Mouse (Mus musculus) small intestine, adult 2 months (tissue): Measurements from ENCODE around the gene Ifna11. TPM values are rescaled to one million over a fixed set of nuclear protein-coding genes. Genes with fewer than 3 reads are reported as not detected.
"Not testable (repeated sequence)": the region's sequence is repeated elsewhere in the genome, so short reads cannot be mapped to it uniquely, and the experiment has no call there.

Source experiments
- H3K27ac ChIP-seq: fragments of 200-500 bp; 2 replicates; pipeline ENCODE4 v1.5.1; 2012; ENCODE audit warnings: low read depth, low read length, control low read depth, inconsistent platforms; ENCODE audit not compliant: insufficient read depth
- H3K27me3 ChIP-seq: fragments of 200-500 bp; 2 replicates; pipeline ENCODE4 v1.6.1; 2012; ENCODE audit warnings: mild to moderate bottlenecking, moderate library complexity, low read length, inconsistent platforms; ENCODE audit not compliant: control insufficient read depth, insufficient read depth
- H3K36me3 ChIP-seq: fragments of 200-500 bp; 2 replicates; pipeline ENCODE4 v1.6.1; 2012; ENCODE audit warnings: mild to moderate bottlenecking, low read length, control low read depth, inconsistent platforms; ENCODE audit not compliant: control insufficient read depth, insufficient read depth
- H3K4me1 ChIP-seq: fragments of 200-500 bp; 2 replicates; pipeline ENCODE4 v1.6.1; 2012; ENCODE audit warnings: low read length, inconsistent platforms, mixed read lengths; ENCODE audit not compliant: control insufficient read depth, insufficient read depth, insufficient read length
- H3K4me3 ChIP-seq: fragments of 200-500 bp; 2 replicates; pipeline ENCODE4 v1.5.1; 2012; ENCODE audit warnings: low read depth, mild to moderate bottlenecking, control low read depth, inconsistent platforms, low read length, moderate library complexity
- CTCF ChIP-seq: fragments of 200-500 bp; IDR thresholded peaks from 2 replicates; pipeline ENCODE4 v1.5.1; 2012; ENCODE audit warnings: low read depth, mild to moderate bottlenecking, control low read depth, inconsistent platforms, low read length, moderate library complexity, mixed read lengths; ENCODE audit not compliant: insufficient replicate concordance, insufficient read length; ENCODE audit errors: extremely low read depth
- POLR2A ChIP-seq: fragments of 200-500 bp; IDR thresholded peaks from 2 replicates; pipeline ENCODE4 v1.6.1; 2012; ENCODE audit warnings: low read depth, mild to moderate bottlenecking, control low read depth, inconsistent platforms, low read length, moderate library complexity
- WGBS: fragments of 180-500 bp; shearing (Covaris S2); methylation state at CpG from one replicate; pipeline ENCODE4 v1.1.7; 2018; 5-methylcytosine and 5-hydroxymethylcytosine counted together
- polyA plus RNA-seq: library from polyadenylated mRNA; depleted of rRNA; stranded (reverse); fragments of >200 nt; gene quantifications from 2 replicates; pipeline ENCODE4 v1.2.3, GENCODE M21; 2012

Ifna11 gene
- polyA plus RNA-seq, 1 experiment: not detected

GRCm38 (mm10) chr4:88830523-88830922 lies 10.8 kb downstream of the Ifna11 start:
- Histone ChIP-seq H3K36me3 (no peaks in the 10 kb centered on the region), H3K27me3 (no peaks in the 10 kb centered on the region)
- WGBS: 22% methylated on average over 4 of the region's 4 CpGs

GRCm38 (mm10) chr4:88835225-88835624 lies 15.5 kb downstream of the Ifna11 start, which contains the start of gene Ifna5:
Gene Ifna5, plus strand, starts transcription at chr4:88835525.
- not testable (repeated sequence) for H3K4me1 ChIP-seq, H3K4me3 ChIP-seq, H3K27ac ChIP-seq, H3K36me3 ChIP-seq, H3K27me3 ChIP-seq
- 71% methylated on average over 1 of the region's 1 CpGs for WGBS

More at GRCm38 (mm10) chr4:88830523-88830922, 10.8 kb downstream of the Ifna11 start:
- Histone ChIP-seq H3K27ac (no peak overlapping the region), H3K4me1 (no peaks in the 10 kb centered on the region), H3K4me3 (no peak overlapping the region)
- TF ChIP-seq CTCF (no peak), POLR2A (no peak)

- no peak overlapping the region for H3K4me3 ChIP-seq
- 35% methylated on average over 3 of the region's 3 CpGs for WGBS
- no peak overlapping the region for H3K27ac ChIP-seq
- no peak for TF ChIP-seq CTCF
- no peak for TF ChIP-seq POLR2A
- peaks cover 3% of the 10 kb centered on the region; the same call in 1 of the 2 replicates for H3K27me3 ChIP-seq
- no peaks in the 10 kb centered on the region for H3K36me3 ChIP-seq
- 0 out of 2 replicates have a peak, but pooled peaks cover 2% of the 10 kb centered on the region for H3K4me1 ChIP-seq
Measured at GRCm38 (mm10) chr4:88838828-88839227, 19.1 kb downstream of the Ifna11 start.

DNA sequence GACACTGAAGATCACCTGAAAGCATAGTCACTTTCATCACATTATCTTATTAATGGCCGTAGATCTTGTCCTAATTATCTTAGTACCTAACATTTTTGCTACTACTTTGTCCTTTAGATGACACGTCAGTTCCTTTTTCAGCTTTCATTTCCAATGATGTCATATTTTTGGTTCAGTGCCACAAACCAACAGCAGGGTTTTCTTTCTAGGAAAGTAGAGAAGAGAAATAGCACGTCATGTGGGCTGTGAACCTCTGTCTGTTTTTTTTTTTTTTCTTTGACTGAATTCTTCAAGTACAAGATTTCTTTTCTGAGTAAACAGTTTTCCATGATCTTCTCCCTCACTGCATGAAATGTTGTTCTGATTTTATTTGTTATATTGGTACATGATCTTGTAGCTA lies 20.3 kb downstream of the Ifna11 start:
- Histone ChIP-seq H3K27ac (no peak overlapping the region), H3K4me1 (0 out of 2 replicates have a peak, but pooled peaks cover 2% of the 10 kb centered on the region), H3K36me3 (no peaks in the 10 kb centered on the region), H3K4me3 (no peak overlapping the region), H3K27me3 (peaks cover 3% of the 10 kb centered on the region; the same call in 1 of the 2 replicates)
- WGBS: 59% methylated on average over 3 of the region's 3 CpGs
- no peak for TF ChIP-seq CTCF

- Histone ChIP-seq H3K27ac (no peak within 1 kb of the TSS), H3K4me3 (no peak within 1 kb of the TSS), H3K36me3 (no peaks in the 10 kb centered on the region), H3K4me1 (0 out of 2 replicates have a peak, but pooled peaks cover 2% of the 10 kb centered on the region), H3K27me3 (peaks cover 3% of the 10 kb centered on the region; the same call in 1 of the 2 replicates)
- WGBS: 61% methylated on average over 2 of the region's 2 CpGs
- TF ChIP-seq CTCF: no peak
- no peak for TF ChIP-seq POLR2A
Measured at GRCm38 (mm10) chr4:88841438-88841911, 21.7 kb downstream of the Ifna11 start, which contains the start of gene Ifna4. Gene Ifna4, plus strand, starts transcription at chr4:88841861.

GRCm38 (mm10) chr4:88845334-88845733 lies 25.6 kb downstream of the Ifna11 start:
- Histone ChIP-seq H3K36me3 (no peaks in the 10 kb centered on the region), H3K4me1 (0 out of 2 replicates have a peak, but pooled peaks cover 2% of the 10 kb centered on the region), H3K27ac (no peak overlapping the region), H3K4me3 (no peak overlapping the region), H3K27me3 (peaks cover 3% of the 10 kb centered on the region; the same call in 1 of the 2 replicates)
- TF ChIP-seq POLR2A: no peak
- TF ChIP-seq CTCF: no peak
- 37% methylated on average over 2 of the region's 2 CpGs for WGBS

- Histone ChIP-seq H3K4me1 (no peaks in the 10 kb centered on the region), H3K4me3 (no peak within 1 kb of the TSS), H3K36me3 (no peaks in the 10 kb centered on the region), H3K27ac (no peak within 1 kb of the TSS), H3K27me3 (no peaks in the 10 kb centered on the region)
- WGBS: 69% methylated on average over 1 of the region's 1 CpGs
- TF ChIP-seq POLR2A (no peak), CTCF (no peak)
Measured at GRCm38 (mm10) chr4:88849698-88850097, 29.9 kb downstream of the Ifna11 start, which contains the start of gene Ifna1. Gene Ifna1, plus strand, starts transcription at chr4:88850087.
